Mouse (Mus musculus): ENCODE results near the gene Fgfbp1. TPM values are rescaled to one million over a fixed set of nuclear protein-coding genes. Genes with fewer than 3 reads are reported as not detected.

Gene Fgfbp1
- total and polyA plus RNA-seq, 3 experiments = not detected

DNA sequence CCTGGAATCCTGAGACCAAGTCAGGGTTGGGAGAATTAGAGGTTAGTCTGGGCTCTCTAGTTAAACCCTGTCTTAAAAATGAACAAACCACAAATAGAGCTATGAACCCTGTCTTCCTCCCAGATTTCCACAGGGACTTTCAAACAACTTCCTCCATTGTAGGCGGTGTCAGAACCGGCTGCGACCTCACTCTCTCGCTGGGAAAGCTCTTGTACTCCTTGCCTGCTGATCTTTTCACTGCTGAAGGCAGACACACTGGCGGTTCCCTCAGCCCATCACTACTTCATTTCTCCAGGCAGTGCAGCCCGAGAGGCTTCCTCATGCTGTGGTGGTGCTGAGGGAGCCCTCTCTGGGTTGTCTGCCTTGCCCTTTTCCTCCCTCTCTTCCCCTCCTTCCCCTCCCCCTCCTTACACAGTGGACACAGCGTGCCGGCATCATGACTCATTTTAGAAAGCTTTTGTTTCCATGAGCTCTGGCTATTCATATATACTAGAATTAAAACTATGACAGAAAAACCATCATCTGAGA, 32.8 kb downstream of the Fgfbp1 start:
- no peak for DNase-seq (ENCODE audit: low read depth, low spot score)
- H3K9me3 ChIP-seq (replicated peaks; ENCODE audit: insufficient read depth, low read length) = no peaks in the 10 kb centered on the region
- H3K4me1 ChIP-seq (ENCODE audit: control insufficient read depth in 1 of 2, insufficient read depth in 2 of 2, low read length in 2 of 2) = no peaks in the 10 kb centered on the region
- H3K27ac ChIP-seq (ENCODE audit: control insufficient read depth, low read depth, low read length) = no peak overlapping the region
- no peaks in the 10 kb centered on the region; a peak in 1 of 4 replicates for H3K27me3 ChIP-seq (ENCODE audit: control insufficient read depth in 1 of 2, insufficient read depth in 2 of 2, low read length in 2 of 2)
- no peak overlapping the region for H3K4me3 ChIP-seq (ENCODE audit: control insufficient read depth in 1 of 2, insufficient read depth in 1 of 2, low read depth in 2 of 2, low read length in 2 of 2)
- H3K79me2 ChIP-seq (ENCODE audit: control insufficient read depth, insufficient read depth, low read length, poor library complexity) = no peaks in the 10 kb centered on the region
- H3K36me3 ChIP-seq (ENCODE audit: control insufficient read depth in 1 of 2, insufficient read depth in 2 of 2, low read length in 2 of 2) = no peaks in the 10 kb centered on the region
- no peak for TF ChIP-seq ZKSCAN1 (IDR thresholded peaks at IDR 0.05; ENCODE audit: low read depth, low read length)
- no peak for TF ChIP-seq ZC3H11A (IDR thresholded peaks at IDR 0.05; ENCODE audit: low read depth, low read length)
- no peak for TF ChIP-seq USF2 (IDR thresholded peaks at IDR 0.05; ENCODE audit: borderline replicate concordance in 1 of 2, insufficient read depth in 1 of 2, low read depth in 1 of 2, low read length in 2 of 2)
- no peak for TF ChIP-seq TAL1 (IDR thresholded peaks at IDR 0.05; ENCODE audit: low read length)
- no peak for TF ChIP-seq MYC (IDR thresholded peaks at IDR 0.05; ENCODE audit: low read depth, low read length)
- TF ChIP-seq MEF2A (IDR thresholded peaks at IDR 0.05; ENCODE audit: extremely low read depth, insufficient replicate concordance, low read depth, low read length, poor library complexity, severe bottlenecking) = no peak
- no peak for TF ChIP-seq POLR2AphosphoS2 (IDR thresholded peaks at IDR 0.05; ENCODE audit: low read length)
- TF ChIP-seq ZMIZ1 (IDR thresholded peaks at IDR 0.05; ENCODE audit: low read depth, low read length) = no peak
- TF ChIP-seq KAT2A (conservative IDR thresholded peaks at IDR 0.05; ENCODE audit: low read depth, low read length) = no peak
- TF ChIP-seq ELF1 (IDR thresholded peaks at IDR 0.05; ENCODE audit: low read depth, low read length) = no peak
- TF ChIP-seq MAX (IDR thresholded peaks at IDR 0.05; ENCODE audit: low read length) = no peak
- TF ChIP-seq POLR2A (IDR thresholded peaks at IDR 0.05; ENCODE audit: control insufficient read depth in 1 of 2, insufficient read depth in 1 of 2, low read depth in 1 of 2, low read length in 2 of 2, poor library complexity in 1 of 2) = no peak
- TF ChIP-seq BHLHE40 (IDR thresholded peaks at IDR 0.05; ENCODE audit: borderline replicate concordance, low read depth, low read length) = no peak
- TF ChIP-seq MXI1 (IDR thresholded peaks at IDR 0.05; ENCODE audit: low read depth, low read length) = no peak
- no peak for TF ChIP-seq MAFK (IDR thresholded peaks at IDR 0.05; ENCODE audit: borderline replicate concordance, low read depth, low read length)
- TF ChIP-seq RAD21 (IDR thresholded peaks at IDR 0.05; ENCODE audit: low read depth, low read length) = no peak
- no peak for TF ChIP-seq USF1 (IDR thresholded peaks at IDR 0.05; ENCODE audit: low read depth, low read length)
- TF ChIP-seq E2F4 (IDR thresholded peaks at IDR 0.05; ENCODE audit: borderline replicate concordance, low read depth, low read length) = no peak
- no peak for TF ChIP-seq SIN3A (IDR thresholded peaks at IDR 0.05; ENCODE audit: low read length)
- no peak for TF ChIP-seq CTCF (IDR thresholded peaks at IDR 0.05 in 2 of 3, conservative IDR thresholded peaks at IDR 0.05 in 1 of 3; ENCODE audit: control insufficient read depth in 1 of 3, insufficient read depth in 1 of 3, low read depth in 2 of 3, low read length in 3 of 3, poor library complexity in 1 of 3, severe bottlenecking in 1 of 3)
- H3K9ac ChIP-seq (ENCODE audit: control insufficient read depth, low read depth, low read length, poor library complexity, severe bottlenecking) = no peak overlapping the region

DNA sequence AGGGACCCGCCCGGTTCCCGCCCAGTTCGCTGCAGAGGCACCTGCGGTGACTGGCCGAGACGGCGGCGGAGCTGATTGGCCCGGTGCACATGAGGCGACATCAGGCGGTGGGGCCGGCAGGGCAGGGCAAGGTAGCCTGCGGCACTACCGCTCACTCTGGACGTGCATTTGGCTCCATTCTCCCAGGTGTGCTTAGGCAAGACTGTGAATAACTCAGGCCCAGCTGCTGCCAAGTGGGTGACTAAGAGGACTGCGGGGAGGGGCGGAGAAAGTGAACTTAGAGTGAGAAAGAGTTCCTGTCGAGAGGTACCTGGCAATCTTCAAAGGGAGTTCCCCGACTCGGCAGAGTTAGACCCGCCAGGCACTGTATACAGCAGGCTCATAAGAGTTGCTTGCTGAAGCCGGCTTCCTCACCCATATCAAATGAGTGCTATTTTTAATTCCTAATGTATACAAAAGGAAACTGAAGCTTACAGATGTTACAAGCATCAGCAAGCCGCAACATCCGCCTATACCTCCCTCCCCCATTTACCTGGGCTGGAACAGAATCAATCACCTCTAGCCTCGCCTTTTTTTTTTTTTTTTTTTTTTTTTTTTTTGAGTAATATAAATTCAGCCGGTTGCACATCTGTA, 33.4 kb downstream of the Fgfbp1 start:
- H3K9me3 ChIP-seq (replicated peaks; ENCODE audit: insufficient read depth, low read length) = no peaks in the 10 kb centered on the region
- no peaks in the 10 kb centered on the region; a peak in 1 of 4 replicates for H3K27me3 ChIP-seq (ENCODE audit: control insufficient read depth in 1 of 2, insufficient read depth in 2 of 2, low read length in 2 of 2)
- H3K4me3 ChIP-seq (ENCODE audit: control insufficient read depth in 1 of 2, insufficient read depth in 1 of 2, low read depth in 2 of 2, low read length in 2 of 2) = no peak overlapping the region
- H3K9ac ChIP-seq (ENCODE audit: control insufficient read depth, low read depth, low read length, poor library complexity, severe bottlenecking) = no peak overlapping the region
- H3K79me2 ChIP-seq (ENCODE audit: control insufficient read depth, insufficient read depth, low read length, poor library complexity) = no peaks in the 10 kb centered on the region
- no peak overlapping the region for H3K27ac ChIP-seq (ENCODE audit: control insufficient read depth, low read depth, low read length)
- TF ChIP-seq UBTF (IDR thresholded peaks at IDR 0.05; ENCODE audit: borderline replicate concordance, insufficient read depth, low read depth, low read length) (no peak), GATA1 (IDR thresholded peaks at IDR 0.05; ENCODE audit: low read depth, low read length) (no peak)
- H3K36me3 ChIP-seq (ENCODE audit: control insufficient read depth in 1 of 2, insufficient read depth in 2 of 2, low read length in 2 of 2) = no peaks in the 10 kb centered on the region
- no peak for DNase-seq (ENCODE audit: low read depth, low spot score)
- no peaks in the 10 kb centered on the region for H3K4me1 ChIP-seq (ENCODE audit: control insufficient read depth in 1 of 2, insufficient read depth in 2 of 2, low read length in 2 of 2)

Measured in MEL (cell line).